Mouse (Mus musculus) midbrain, embryonic 15.5 days (tissue): ENCODE results near the gene Clspn. TPM values are rescaled to one million over a fixed set of nuclear protein-coding genes. Genes with fewer than 3 reads are reported as not detected.
"Not testable (repeated sequence)": the region's sequence is repeated elsewhere in the genome, so short reads cannot be mapped to it uniquely, and the experiment has no call there.

ENCODE experiments used
- ATAC-seq: fragments of 200-750 bp; cut with Nextera tagmentation; replicated peaks from 2 replicates; pipeline ENCODE4 v1.8.0; 2017; ENCODE audit warnings: moderate TSS enrichment
- H3K27ac ChIP-seq: fragments of 300-500 bp; sonication (generic); 2 replicates; pipeline ENCODE4 v1.5.1; 2015; ENCODE audit warnings: mild to moderate bottlenecking, inconsistent platforms
- H3K27me3 ChIP-seq: fragments of 300-500 bp; sonication (generic); replicated peaks from 2 replicates; pipeline ENCODE4 v1.6.1; 2015; ENCODE audit warnings: inconsistent platforms
- H3K36me3 ChIP-seq: fragments of 300-500 bp; sonication (generic); replicated peaks from 2 replicates; pipeline ENCODE4 v1.6.1; 2015; ENCODE audit warnings: inconsistent platforms
- H3K4me1 ChIP-seq: fragments of 300-500 bp; sonication (generic); 2 replicates; pipeline ENCODE4 v1.6.1; 2015; ENCODE audit warnings: inconsistent platforms
- H3K4me2 ChIP-seq: fragments of 300-500 bp; sonication (generic); 2 replicates; pipeline ENCODE4 v1.6.1; 2015; ENCODE audit warnings: inconsistent platforms, mild to moderate bottlenecking, moderate library complexity
- H3K4me3 ChIP-seq: fragments of 300-500 bp; sonication (generic); 2 replicates; pipeline ENCODE4 v1.5.1; 2015; ENCODE audit warnings: mild to moderate bottlenecking, inconsistent platforms
- H3K9ac ChIP-seq: fragments of 300-500 bp; sonication (generic); 2 replicates; pipeline ENCODE4 v1.6.1; 2015; ENCODE audit warnings: mild to moderate bottlenecking, inconsistent platforms
- H3K9me3 ChIP-seq: fragments of 300-500 bp; sonication (generic); 2 replicates; pipeline ENCODE4 v1.6.1; 2016; ENCODE audit warnings: inconsistent platforms
- WGBS: fragments of 180-500 bp; shearing (Covaris S2); methylation state at CpG from one replicate; pipeline ENCODE4 v1.1.7; 2015; ENCODE audit warnings: mixed read lengths; 5-methylcytosine and 5-hydroxymethylcytosine counted together
- polyA plus RNA-seq: library from polyadenylated mRNA; unstranded; fragments of >200 nt; fragmentation: Nextera tagmentation; extraction: Ambion mirVana; gene quantifications from 2 replicates; pipeline ENCODE4 v1.2.1, GENCODE M21; 2015

Gene Clspn
- polyA plus RNA-seq = 5.7 and 6.2 TPM in 2 replicates

DNA sequence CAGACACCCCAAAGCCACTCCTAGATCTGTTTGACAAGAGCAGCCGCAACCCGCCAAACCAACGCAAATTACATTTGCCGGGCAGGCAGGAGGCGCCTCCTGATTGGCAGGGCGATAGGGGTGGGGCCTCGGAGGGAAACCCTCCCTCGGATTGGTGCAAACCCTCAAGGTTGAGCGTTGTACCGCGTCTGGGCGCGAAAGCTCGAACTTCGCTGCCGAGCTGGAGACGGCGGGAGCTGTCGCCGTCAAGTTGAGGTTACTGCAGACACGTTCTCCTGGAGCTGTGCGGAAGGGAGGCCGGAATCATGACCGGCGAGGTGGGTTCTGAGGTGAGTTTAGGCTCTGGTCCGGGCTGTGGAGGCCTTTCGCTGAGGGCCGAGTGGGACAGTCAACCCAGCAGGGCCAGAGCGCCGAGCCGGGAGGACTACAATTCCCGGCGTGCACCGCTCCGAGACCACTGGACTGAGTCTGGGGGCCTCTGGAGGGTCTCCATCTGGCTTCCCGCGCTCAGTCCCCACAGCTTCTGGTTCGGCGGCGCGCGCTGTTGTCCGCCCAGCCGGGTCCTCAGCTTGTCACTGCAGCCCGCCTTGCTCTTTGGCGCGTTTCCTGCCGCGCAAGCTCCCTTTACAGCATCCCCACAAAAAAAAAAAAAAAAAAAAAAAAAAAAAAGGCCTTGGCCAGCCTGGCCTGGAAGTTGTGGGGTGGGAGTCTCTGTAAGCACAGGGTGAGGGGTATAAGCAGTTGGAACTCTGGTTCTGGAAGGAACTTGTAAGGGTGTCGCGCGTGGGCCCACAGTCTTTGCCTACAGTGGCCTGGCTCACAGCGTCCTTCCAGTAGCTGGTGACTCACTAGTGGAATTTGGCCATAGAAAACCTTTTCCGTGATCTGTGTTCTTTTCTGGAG lies at the start of gene Clspn:
Clspn (plus strand) TSS at position 127 of the 903 bp plus-strand sequence.
- ATAC-seq = peak; percentile 98
- Histone ChIP-seq H3K27ac (no peak within 1 kb of the TSS), H3K4me3 (peak within 1 kb of the TSS; percentile 63), H3K9me3 (no peaks in the 10 kb centered on the region), H3K4me1 (peaks cover 10% of the 10 kb centered on the region), H3K4me2 (peak within 1 kb of the TSS; percentile 95), H3K27me3 (no peaks in the 10 kb centered on the region), H3K9ac (peak within 1 kb of the TSS; percentile 39), H3K36me3 (no peaks in the 10 kb centered on the region)
- WGBS = under 1% methylated on average over 54 of the region's 54 CpGs

DNA sequence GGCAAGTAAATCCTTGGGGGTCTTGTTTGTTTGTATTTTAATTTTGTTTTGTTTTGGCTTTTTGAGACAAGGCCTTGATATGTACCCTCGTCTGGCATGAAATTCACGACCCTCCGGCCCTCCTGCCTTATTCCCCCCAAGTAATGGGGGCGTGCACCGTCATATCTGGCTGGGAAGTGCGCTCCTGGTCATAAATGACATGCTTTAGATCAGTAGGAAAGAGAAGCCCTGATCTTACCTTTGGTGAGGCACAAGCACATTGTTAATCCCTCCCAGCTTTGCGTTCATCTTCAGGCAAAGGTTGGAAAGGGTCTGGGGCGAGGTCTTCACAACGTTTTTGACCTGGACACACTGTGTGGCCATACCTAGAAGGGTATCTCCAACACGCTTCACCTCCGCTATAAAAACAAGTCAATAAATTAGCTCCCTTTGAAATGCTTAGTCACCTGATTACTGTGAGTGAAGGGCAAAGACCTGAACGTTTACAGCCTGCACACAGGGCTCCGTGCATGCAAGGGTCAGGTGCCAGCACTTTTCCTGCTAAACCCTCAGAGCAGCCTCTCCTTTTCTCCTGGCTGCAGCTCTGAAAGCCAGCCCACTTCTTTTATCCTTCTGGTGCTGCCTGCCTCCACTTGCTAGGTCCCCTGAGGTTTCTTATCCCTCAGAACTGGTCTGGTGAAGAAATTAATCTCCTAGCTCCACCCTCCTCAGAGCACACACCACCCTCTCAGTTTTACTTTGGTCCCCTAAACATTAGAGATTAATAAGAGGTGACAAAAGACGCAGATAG lies 48.4 kb upstream of the Clspn start:
- Histone ChIP-seq H3K4me1 (no peaks in the 10 kb centered on the region), H3K4me3 (no peak overlapping the region), H3K36me3 (peaks cover 46% of the 10 kb centered on the region; the same call in 1 of the 2 replicates), H3K27me3 (no peaks in the 10 kb centered on the region), H3K9me3 (no peaks in the 10 kb centered on the region), H3K9ac (no peak overlapping the region), H3K4me2 (no peak overlapping the region), H3K27ac (no peak overlapping the region)
- ATAC-seq = no peak
- WGBS = 76% methylated on average over 14 of the region's 14 CpGs

DNA sequence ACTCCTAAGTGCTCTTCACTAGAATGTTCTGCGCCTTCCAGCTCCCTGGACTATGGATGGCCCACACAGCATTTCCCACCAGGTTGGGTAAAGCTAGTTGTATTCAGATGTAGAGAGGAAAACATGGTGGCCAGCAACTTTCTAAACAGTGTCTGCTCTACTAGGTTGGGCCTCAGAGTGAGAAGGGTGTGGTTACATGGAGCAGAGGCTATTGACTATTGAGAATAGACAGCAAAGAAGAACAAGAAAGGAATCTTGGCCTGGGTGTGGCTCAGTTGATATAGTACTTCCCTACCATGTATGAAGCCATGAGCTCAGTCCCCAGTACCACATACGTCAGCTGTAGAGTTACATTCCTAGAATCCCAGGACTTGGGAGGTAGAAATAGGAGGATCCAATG lies 47.7 kb upstream of the Clspn start:
- no peak overlapping the region for H3K4me3 ChIP-seq
- H3K9ac ChIP-seq = no peak overlapping the region
- H3K4me2 ChIP-seq = no peak overlapping the region
- no peak for ATAC-seq
- H3K36me3 ChIP-seq = peaks cover 48% of the 10 kb centered on the region; the same call in 1 of the 2 replicates
- H3K4me1 ChIP-seq = no peaks in the 10 kb centered on the region
- no peak overlapping the region for H3K27ac ChIP-seq
- 86% methylated on average over 2 of the region's 2 CpGs for WGBS
- no peaks in the 10 kb centered on the region for H3K9me3 ChIP-seq
- H3K27me3 ChIP-seq = no peaks in the 10 kb centered on the region

DNA sequence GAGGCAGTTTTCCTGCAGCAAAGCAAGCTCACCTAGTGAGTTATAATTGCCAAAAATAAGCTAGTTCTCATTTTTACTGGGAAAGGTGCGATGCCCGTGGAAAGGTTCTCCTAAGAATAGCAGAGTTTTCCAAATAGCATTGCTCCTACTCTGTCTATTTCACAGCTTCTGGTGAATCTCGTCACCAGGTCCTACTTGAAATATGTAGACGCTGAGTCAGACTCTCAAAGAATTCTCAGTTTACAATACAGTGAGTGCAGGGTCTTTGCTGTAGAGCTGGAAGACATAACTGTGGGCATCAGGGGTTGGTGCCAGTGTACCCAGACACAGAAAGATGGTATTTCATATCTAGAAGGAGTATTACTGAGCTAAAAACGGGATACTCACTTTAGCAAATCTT lies 45.7 kb upstream of the Clspn start:
- H3K36me3 ChIP-seq = peaks cover 59% of the 10 kb centered on the region; the same call in 1 of the 2 replicates

DNA sequence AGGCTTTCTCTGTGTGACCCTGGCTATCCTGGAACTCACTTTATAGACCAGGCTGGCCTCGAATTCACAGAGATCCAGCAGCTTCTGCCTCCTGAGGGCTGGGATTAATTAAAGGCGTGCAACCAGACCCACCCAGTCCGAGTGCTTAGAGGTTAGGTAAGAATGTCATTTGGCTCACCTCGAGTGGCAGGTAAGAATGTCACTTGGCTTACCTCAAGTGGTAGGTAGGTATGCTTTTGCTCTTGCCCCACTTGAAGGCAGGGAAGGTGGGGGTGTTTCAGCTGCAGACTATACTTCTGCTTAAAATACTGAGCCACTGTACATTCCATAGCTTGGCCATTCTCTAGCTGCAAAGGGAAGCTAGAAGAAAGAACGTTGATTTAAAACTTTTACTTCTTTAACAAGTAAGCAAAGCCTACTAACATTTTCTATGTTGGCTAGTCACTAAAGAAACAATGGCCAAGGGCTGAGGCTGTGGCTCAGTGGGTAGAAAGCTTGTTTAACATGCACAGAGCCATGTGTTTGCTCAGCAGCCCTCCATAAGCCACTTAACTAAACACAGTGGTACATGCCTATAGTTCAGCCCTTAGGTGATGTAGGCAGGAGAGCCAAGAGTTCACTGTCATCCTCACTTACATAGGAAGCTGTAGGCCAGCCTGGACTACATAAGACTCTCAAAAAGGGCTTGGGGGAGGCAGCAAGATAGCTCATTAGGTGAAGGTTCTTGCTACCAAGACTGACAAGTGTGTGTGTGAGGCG lies 44.2 kb upstream of the Clspn start:
- no peak overlapping the region for H3K4me3 ChIP-seq
- WGBS = 87% methylated on average over 6 of the region's 6 CpGs
- H3K27me3 ChIP-seq = no peaks in the 10 kb centered on the region
- H3K9ac ChIP-seq = no peak overlapping the region
- no peak overlapping the region for H3K4me2 ChIP-seq
- ATAC-seq = no peak
- no peaks in the 10 kb centered on the region for H3K9me3 ChIP-seq
- no peaks in the 10 kb centered on the region for H3K4me1 ChIP-seq
- no peak overlapping the region for H3K27ac ChIP-seq
- H3K36me3 ChIP-seq = peaks cover 50% of the 10 kb centered on the region

More for the DNA sequence above, 45.7 kb upstream of the Clspn start:
- Histone ChIP-seq H3K4me3 (no peak overlapping the region), H3K4me1 (no peaks in the 10 kb centered on the region), H3K9ac (no peak overlapping the region), H3K9me3 (no peaks in the 10 kb centered on the region), H3K4me2 (no peak overlapping the region), H3K27ac (no peak overlapping the region), H3K27me3 (no peaks in the 10 kb centered on the region)
- ATAC-seq = no peak
- 92% methylated on average over 5 of the region's 5 CpGs for WGBS

DNA sequence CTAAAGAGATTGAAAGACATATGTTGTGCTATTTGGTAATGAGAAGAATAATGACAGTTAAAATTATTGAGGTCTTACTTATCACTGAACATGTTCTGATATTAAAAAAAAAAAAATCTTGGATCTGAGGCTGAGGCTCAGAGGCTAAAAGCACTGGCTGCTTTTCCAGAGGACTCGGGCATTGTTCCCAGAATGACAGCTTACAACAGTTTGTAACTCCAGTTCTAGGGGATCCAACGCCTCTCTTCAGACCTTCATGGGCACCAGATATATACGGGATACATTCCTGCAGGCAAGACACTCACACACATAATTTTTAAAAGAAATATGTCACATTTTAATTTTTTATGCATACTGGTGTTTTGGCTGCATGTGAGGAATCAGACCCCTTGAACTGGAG lies 30.6 kb upstream of the Clspn start:
- no peak overlapping the region for H3K4me2 ChIP-seq
- no peaks in the 10 kb centered on the region for H3K36me3 ChIP-seq
- no peak overlapping the region for H3K9ac ChIP-seq
- no peak for ATAC-seq
- peaks cover under 1% of the 10 kb centered on the region for H3K4me1 ChIP-seq
- H3K9me3 ChIP-seq = no peaks in the 10 kb centered on the region
- H3K27me3 ChIP-seq = no peaks in the 10 kb centered on the region
- H3K27ac ChIP-seq = no peak overlapping the region
- WGBS = 89% methylated on average over 3 of the region's 3 CpGs
- H3K4me3 ChIP-seq = no peak overlapping the region

DNA sequence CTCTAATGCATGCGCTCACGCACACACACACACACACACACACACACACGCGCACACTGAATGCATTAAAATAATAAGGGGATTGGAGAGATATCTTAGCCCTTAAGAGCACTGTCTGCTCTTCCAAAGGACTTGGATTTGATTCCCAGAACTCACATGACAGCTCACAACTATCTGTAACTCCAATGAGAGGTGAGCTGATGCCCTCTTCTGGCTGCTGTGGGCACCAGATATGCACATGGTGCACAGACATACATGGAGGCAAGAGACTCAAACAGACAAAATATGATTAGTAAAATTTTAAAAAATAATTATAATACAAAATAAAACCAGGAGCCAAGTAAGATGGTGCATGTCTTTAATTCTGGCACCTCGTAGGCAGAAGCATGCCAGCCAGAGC lies 29.9 kb upstream of the Clspn start:
- Histone ChIP-seq H3K4me2 (no peak overlapping the region), H3K4me1 (peaks cover 7% of the 10 kb centered on the region), H3K9me3 (no peaks in the 10 kb centered on the region), H3K27me3 (no peaks in the 10 kb centered on the region), H3K27ac (no peak overlapping the region), H3K9ac (no peak overlapping the region), H3K36me3 (no peaks in the 10 kb centered on the region), H3K4me3 (no peak overlapping the region)
- ATAC-seq = no peak
- WGBS = 95% methylated on average over 5 of the region's 5 CpGs

DNA sequence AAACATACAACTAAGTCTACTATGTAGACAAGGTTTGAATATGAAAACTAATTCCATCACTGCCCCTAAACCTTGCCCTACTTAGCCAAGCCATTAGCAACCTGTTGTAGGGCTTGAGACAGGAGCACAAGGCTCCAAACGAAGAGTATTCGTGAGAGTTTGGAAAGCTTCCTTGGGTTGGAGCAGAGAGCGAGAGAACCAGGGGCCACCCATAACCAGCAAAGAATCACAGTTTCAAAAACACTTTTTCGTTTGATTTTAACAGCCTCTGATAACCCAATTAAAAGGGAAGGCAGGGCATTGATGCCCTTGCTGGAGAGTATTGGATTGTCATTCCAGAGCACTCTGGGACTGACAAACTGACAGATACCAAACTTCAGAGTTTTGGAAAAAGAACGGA lies 24.4 kb upstream of the Clspn start:
- no peak for ATAC-seq
- Histone ChIP-seq H3K4me3 (peak overlapping the region; percentile 93), H3K9me3 (no peaks in the 10 kb centered on the region), H3K36me3 (no peaks in the 10 kb centered on the region), H3K9ac (peak overlapping the region; percentile 96), H3K27me3 (no peaks in the 10 kb centered on the region), H3K27ac (no peak overlapping the region), H3K4me2 (peak overlapping the region; percentile 87), H3K4me1 (peaks cover 19% of the 10 kb centered on the region)
- 27% methylated on average over 5 of the region's 5 CpGs for WGBS

DNA sequence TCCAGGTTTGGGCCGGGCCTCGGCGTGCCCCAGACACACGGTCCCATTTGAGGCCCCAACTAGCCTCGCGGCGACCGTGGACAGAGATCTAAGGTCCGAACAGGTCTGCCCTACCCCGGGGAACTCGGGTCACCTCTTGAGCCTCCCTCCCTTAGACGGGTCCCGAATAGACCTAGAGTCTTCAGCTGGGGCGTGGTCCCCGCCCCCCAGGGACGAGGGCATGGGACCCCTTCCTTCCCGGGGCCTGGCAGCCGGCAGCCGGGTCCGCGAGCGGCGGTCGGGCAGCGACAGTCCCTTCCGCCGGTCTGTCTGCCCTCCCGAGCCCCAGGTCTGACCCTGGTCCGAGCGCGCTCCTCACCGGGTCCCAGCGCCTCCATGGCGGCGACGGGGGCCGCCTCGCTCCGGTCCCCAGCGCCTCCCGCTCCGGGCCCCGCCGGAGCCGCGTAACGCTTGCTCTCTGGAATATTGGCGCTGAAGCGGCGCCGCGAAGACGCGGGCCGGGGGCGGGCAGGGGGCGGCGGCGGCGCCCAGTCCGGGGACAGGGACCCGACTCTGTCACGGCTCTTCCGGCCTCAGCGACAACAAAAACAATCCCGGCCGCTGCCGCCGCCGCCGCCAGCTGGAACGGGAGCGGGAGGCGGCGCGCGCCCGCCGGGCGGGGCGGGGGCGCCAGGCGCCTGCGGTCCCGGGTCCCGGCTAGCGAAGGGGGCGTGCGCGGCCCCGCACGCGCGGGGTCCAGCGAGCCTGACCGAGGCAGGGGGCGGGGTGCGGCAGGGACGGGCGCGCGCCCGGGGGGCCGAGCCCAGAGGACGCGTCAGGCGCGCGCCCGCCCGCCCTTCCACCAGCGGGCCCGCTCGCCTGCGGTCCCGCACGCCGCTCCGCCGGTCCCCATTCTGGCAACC lies 23.7 kb upstream of the Clspn start, which contains the start of gene Ago4:
Ago4 (minus strand) TSS at position 646 of the 902 bp plus-strand sequence.
- no peaks in the 10 kb centered on the region for H3K27me3 ChIP-seq

DNA sequence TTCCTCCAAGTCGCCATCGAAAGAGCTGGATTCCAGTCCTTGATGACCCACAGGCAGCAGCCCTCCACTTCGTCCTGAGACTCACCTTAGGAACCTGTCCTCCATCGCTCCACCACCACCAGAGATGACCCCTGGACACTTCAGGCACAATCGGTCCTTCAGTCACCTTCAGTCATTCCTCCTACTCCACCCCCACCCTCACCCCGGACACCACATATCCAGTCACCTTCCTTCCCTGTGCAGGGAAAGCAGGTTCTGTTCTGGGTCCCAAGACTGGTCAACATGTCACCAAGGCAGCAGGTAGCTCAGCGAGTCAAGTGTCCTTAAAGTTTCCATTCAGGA lies 23.0 kb upstream of the Clspn start:
- H3K27ac ChIP-seq = peak overlapping the region; percentile 82
- H3K9me3 ChIP-seq = no peaks in the 10 kb centered on the region
- H3K4me3 ChIP-seq = peak overlapping the region; percentile 93
- peak overlapping the region; percentile 96 for H3K9ac ChIP-seq
- peak overlapping the region; percentile 87 for H3K4me2 ChIP-seq
- 18% methylated on average over 5 of the region's 7 CpGs for WGBS
- peaks cover 19% of the 10 kb centered on the region for H3K4me1 ChIP-seq
- no peaks in the 10 kb centered on the region for H3K36me3 ChIP-seq
- H3K27me3 ChIP-seq = no peaks in the 10 kb centered on the region
- peak; percentile 80; the same call in 1 of the 2 replicates for ATAC-seq

More for the DNA sequence above, 23.7 kb upstream of the Clspn start, which contains the start of gene Ago4:
- peaks cover 19% of the 10 kb centered on the region for H3K4me1 ChIP-seq
- H3K27ac ChIP-seq = peak within 1 kb of the TSS; percentile 82
- no peaks in the 10 kb centered on the region for H3K9me3 ChIP-seq
- peak within 1 kb of the TSS; percentile 93 for H3K4me3 ChIP-seq
- H3K36me3 ChIP-seq = no peaks in the 10 kb centered on the region
- 0% methylated on average over 71 of the region's 120 CpGs for WGBS
- H3K9ac ChIP-seq = peak within 1 kb of the TSS; percentile 96
- peak within 1 kb of the TSS; percentile 87 for H3K4me2 ChIP-seq
- peak; percentile 94 for ATAC-seq

DNA sequence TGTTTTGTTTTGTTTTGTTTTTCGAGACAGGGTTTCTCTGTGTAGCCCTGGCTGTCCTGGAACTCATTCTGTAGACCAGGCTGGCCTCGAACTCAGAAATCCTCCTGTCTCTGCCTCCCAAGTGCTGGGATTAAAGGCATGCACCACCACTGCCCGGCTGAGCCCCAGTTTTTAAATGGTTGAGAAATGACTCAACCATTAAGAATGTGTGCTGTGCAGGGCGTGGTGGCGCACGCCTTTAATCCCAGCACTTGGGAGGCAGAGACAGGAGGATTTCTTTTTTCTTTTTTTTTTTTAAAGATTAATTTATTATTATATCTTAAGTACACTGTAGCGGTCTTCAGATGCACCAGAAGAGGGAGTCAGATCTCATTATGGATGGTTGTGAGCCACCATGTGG lies 21.1 kb upstream of the Clspn start:
- H3K9me3 ChIP-seq, H3K4me3 ChIP-seq, H3K27ac ChIP-seq, H3K36me3 ChIP-seq, H3K27me3 ChIP-seq, H3K9ac ChIP-seq, ATAC-seq, H3K4me2 ChIP-seq: not testable (repeated sequence)
- WGBS = 95% methylated on average over 7 of the region's 7 CpGs
- H3K4me1 ChIP-seq = peaks cover 19% of the 10 kb centered on the region
